Mouse (Mus musculus) liver (tissue): ENCODE results near the gene Mogs.

Experiments used
- DNase-seq: peaks from one replicate; pipeline ENCODE4 v3.0.0-alpha.2; 2020; ENCODE audit warnings: mixed read lengths

Mogs gene

GRCm38 (mm10) chr6:83115011-83115671, at the start of gene Mogs:
Gene Mogs, plus strand, starts transcription at chr6:83115496.
- peak; percentile 96 for DNase-seq

GRCm38 (mm10) chr6:83065995-83066394, 49.3 kb upstream of the Mogs start:
- DNase-seq: no peak

- no peak for DNase-seq
Measured at GRCm38 (mm10) chr6:83066441-83066840, 48.9 kb upstream of the Mogs start.

GRCm38 (mm10) chr6:83068221-83068620, 47.1 kb upstream of the Mogs start:
- no peak for DNase-seq

GRCm38 (mm10) chr6:83068706-83069487, 46.4 kb upstream of the Mogs start:
- no peak for DNase-seq

GRCm38 (mm10) chr6:83069488-83070246, 45.6 kb upstream of the Mogs start:
- DNase-seq: no peak

GRCm38 (mm10) chr6:83070247-83070310, 45.2 kb upstream of the Mogs start, which contains the start of gene Tlx2:
Gene Tlx2, minus strand, starts transcription at chr6:83070293.
- no peak for DNase-seq

GRCm38 (mm10) chr6:83070311-83071219, 44.7 kb upstream of the Mogs start:
- DNase-seq: no peak

- no peak for DNase-seq
Measured at GRCm38 (mm10) chr6:83071220-83071619, 44.1 kb upstream of the Mogs start.

GRCm38 (mm10) chr6:83074979-83075378, 40.3 kb upstream of the Mogs start:
- DNase-seq: no peak

GRCm38 (mm10) chr6:83077630-83078323, 37.5 kb upstream of the Mogs start, which contains the start of gene Pcgf1:
Gene Pcgf1, plus strand, starts transcription at chr6:83077869.
- DNase-seq: peak; percentile 32

- peak; percentile 99 for DNase-seq
Measured at GRCm38 (mm10) chr6:83078324-83078858, 36.9 kb upstream of the Mogs start.

- DNase-seq: no peak
Measured at GRCm38 (mm10) chr6:83080210-83080609, 35.1 kb upstream of the Mogs start.

GRCm38 (mm10) chr6:83083497-83083896, 31.8 kb upstream of the Mogs start:
- DNase-seq: no peak

GRCm38 (mm10) chr6:83084477-83084876, 30.8 kb upstream of the Mogs start:
- DNase-seq: no peak

- no peak for DNase-seq
Measured at GRCm38 (mm10) chr6:83086121-83087035, 28.9 kb upstream of the Mogs start, which contains the start of gene Lbx2. Gene Lbx2, plus strand, starts transcription at chr6:83086367.

GRCm38 (mm10) chr6:83087205-83087925, 27.9 kb upstream of the Mogs start:
- DNase-seq: no peak

GRCm38 (mm10) chr6:83087926-83088260, 27.4 kb upstream of the Mogs start:
- DNase-seq: no peak

GRCm38 (mm10) chr6:83092416-83093127, 22.7 kb upstream of the Mogs start:
- no peak for DNase-seq

GRCm38 (mm10) chr6:83095968-83096367, 19.3 kb upstream of the Mogs start:
- no peak for DNase-seq
